Mouse (Mus musculus): Measurements from ENCODE around the gene Lrmda.

Gene Lrmda

DNA sequence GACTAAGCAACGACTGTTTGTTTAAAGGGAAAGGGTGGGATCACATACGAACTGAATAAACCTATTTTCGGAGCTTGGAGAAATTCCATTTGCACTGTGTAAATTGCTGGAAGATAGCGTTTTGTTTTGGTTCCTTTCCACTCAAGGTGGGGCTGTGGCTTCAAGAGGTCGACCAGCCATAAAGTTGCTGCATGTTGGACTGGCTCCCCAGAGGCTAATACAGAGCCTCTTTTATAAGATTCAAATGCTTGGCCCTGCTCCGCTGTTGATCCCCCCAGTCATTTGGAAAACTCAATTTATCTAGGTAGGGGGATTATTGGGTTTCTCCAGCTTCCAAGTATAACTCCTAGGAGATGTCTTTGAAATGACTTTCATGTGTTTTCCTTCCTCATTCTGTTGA is 137.5 kb downstream of the Lrmda start:
- DNase-seq (ENCODE audit: low read depth), result no peak

DNA sequence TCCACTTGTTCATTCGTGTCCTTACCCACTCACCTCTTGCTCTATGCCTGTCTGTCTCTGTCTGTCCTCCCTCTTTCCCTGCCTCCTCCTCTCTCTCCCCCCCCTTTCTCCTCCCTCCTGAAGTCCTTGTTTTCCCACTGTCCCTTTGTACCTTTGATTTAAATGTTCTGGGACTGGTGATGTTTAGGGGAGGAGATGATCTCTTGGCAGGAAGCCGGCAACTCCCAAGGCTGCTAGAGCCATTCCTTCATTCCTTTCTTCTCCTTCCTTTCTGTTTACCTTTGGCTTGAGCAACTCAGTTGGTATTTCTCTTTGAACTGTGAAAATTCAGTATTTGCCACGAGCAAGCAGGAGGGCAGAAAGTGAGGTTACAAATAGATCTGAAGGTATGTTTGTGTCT is 141.9 kb downstream of the Lrmda start:
- DNase-seq (ENCODE audit: low read depth), result no peak

GRCm38 (mm10) chr14:22167285-22167684 is 147.8 kb downstream of the Lrmda start:
- DNase-seq (ENCODE audit: low read depth), result no peak

- no peak for DNase-seq (ENCODE audit: low read depth)
Observed at GRCm38 (mm10) chr14:22168077-22168794, 148.7 kb downstream of the Lrmda start.

GRCm38 (mm10) chr14:22168795-22169568 is 149.5 kb downstream of the Lrmda start:
- no peak for DNase-seq (ENCODE audit: low read depth)

GRCm38 (mm10) chr14:22174757-22175156 is 155.2 kb downstream of the Lrmda start:
- DNase-seq (ENCODE audit: low read depth), result no peak

DNA sequence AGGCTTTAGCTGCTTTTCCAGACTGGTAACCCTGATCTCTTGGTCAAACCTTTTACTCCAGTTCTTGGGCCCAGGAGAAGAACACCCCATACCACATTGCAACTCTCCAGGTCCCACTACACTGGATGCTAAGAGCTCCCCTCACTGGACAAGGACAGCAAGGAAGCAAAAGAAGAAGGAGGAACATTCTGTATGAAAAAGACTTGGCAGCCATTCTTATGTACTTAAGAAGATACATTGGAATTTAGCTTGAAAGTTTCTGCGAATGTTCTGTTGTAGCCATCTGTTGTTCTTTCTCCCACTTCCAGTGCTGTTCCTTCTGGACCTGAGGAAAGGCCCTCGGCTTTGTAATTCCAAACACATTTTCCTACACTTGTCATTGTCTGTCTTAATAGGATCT is 160.2 kb downstream of the Lrmda start:
- DNase-seq (ENCODE audit: low read depth), result no peak

- no peak for DNase-seq (ENCODE audit: low read depth)
Observed at GRCm38 (mm10) chr14:22181508-22181907, 162.0 kb downstream of the Lrmda start.

DNA sequence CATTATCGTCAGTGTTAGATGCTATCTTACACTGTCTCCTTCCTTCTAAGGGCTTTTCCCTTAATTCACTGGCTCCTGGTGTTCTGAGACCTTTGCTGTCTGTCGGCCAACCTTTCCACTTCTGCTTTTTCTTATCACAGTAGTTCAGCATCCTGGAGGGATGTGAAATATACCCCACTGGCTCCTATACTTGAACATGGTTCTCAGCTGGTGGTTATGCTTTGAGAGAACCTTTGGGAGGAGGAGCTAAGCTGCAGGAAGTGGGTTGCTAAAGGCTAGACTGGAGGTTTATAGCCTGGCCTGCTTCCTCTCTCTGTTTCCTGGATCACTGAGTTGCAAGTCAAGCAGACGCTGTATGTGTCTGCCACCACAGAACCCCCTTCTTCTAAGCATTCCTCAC is 163.7 kb downstream of the Lrmda start:
- peak; percentile 38 for DNase-seq (ENCODE audit: low read depth)

GRCm38 (mm10) chr14:22185452-22185851 is 165.9 kb downstream of the Lrmda start:
- DNase-seq (ENCODE audit: low read depth), result no peak

- DNase-seq (ENCODE audit: low read depth), result no peak
Observed at GRCm38 (mm10) chr14:22190111-22190510, 170.6 kb downstream of the Lrmda start.

GRCm38 (mm10) chr14:22192185-22192584 is 172.7 kb downstream of the Lrmda start:
- DNase-seq (ENCODE audit: low read depth), result no peak

GRCm38 (mm10) chr14:22198021-22198420 is 178.5 kb downstream of the Lrmda start:
- no peak for DNase-seq (ENCODE audit: low read depth)

DNA sequence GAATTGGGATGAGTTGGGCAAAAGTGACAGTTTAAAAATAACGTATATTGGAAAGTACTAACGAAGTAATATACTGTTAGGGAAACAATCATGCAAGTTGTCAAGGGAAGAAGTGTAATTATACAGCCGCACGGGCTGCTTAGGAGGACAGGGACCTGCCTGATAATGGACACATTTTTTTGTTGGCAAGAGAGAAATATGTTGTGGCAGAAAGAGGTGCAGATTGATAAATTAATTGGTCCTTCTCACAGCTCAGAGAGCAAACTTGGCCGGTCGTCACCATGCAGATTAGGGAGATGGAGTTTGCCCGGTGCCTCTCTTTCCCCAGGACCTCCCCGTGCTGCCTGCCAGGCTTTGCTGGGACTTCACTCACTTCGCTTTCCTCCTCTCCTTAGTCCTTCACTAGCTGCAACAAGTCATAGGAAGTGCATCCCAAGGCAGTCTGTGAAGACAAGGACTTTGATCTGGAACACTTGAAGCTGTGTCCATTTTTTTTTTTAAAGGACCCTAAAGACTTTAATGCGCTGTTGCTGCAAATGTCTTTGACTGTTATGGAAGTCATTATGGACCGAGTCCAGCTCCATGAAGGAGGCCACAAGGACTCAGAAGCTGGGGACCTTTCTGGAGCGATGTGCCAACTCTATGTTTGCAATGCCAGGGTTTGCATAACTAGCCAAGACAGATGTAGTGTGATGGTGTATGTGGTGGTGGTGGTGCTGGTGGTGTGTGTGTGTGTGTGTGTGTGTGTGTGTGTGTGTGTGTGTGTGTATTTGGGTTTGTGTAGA is 179.3 kb downstream of the Lrmda start:
- DNase-seq (ENCODE audit: low read depth), result no peak

- no peak for DNase-seq (ENCODE audit: low read depth)
Observed at GRCm38 (mm10) chr14:22201667-22202066, 182.2 kb downstream of the Lrmda start.

- DNase-seq (ENCODE audit: low read depth), result no peak
Observed at GRCm38 (mm10) chr14:22210601-22211000, 191.1 kb downstream of the Lrmda start.

- peak; percentile 14 for DNase-seq (ENCODE audit: low read depth)
Observed at GRCm38 (mm10) chr14:22218183-22218582, 198.7 kb downstream of the Lrmda start.

- DNase-seq (ENCODE audit: low read depth), result no peak
Observed at GRCm38 (mm10) chr14:22222038-22222437, 202.5 kb downstream of the Lrmda start.

DNA sequence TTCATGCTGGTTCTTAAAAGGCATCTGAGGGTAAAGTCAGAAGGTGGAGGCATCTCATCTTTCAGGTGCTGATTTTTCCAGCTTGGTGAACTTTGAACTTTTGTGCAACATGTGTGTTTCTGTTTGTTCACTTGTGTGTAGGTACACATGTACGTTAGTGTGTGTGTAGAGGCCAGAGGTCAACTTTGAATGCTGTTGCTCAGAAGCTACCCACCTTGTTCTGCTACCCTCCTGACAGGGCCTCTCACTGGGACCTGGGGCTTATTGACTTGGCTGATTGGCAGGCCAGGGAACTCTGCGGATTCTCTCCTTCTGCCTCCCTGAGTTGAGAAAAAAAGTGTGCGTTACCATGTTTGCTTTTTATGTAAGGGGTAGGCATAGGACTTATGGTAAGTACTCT is 203.1 kb downstream of the Lrmda start:
- no peak for DNase-seq (ENCODE audit: low read depth)

DNA sequence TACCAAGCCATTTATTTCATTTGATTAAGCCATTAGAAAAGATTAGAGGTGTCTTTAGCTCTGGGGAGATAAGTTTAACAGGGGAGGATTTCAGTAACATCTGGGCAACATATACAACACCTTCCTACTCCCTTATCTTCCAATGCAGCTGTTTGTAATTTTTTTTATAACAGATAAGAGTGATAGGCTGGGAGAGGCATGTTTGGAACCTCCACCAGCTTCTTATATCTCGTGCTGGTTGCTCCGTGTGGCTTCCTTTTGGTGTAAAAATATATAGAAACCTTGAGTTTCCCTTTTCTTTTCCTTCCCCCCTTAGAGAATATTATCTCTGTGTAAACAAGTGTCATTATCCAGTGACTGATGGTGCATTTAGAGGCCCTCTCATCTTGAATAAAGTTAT is 206.7 kb downstream of the Lrmda start:
- DNase-seq (ENCODE audit: low read depth), result no peak

- no peak for DNase-seq (ENCODE audit: low read depth)
Observed at GRCm38 (mm10) chr14:22228253-22228968, 208.9 kb downstream of the Lrmda start.

- no peak for DNase-seq (ENCODE audit: low read depth)
Observed at GRCm38 (mm10) chr14:22240315-22240714, 220.8 kb downstream of the Lrmda start.
